Mouse (Mus musculus) megakaryocyte, embryonic 14.5 days (primary cell): ENCODE measurements at regions not wholly inside any gene's neighbourhood (a gene's known extent, or its start where the extent isn't known, plus 50 kb on each side); places are given as distances from the start of the nearest gene placed in this dataset.

Source experiments
- FLI1 ChIP-seq: IDR thresholded peaks from 2 replicates; pipeline ENCODE4 v1.6.1; 2012; ENCODE audit warnings: low read length, inconsistent platforms, mixed read lengths
- GATA1 ChIP-seq: IDR thresholded peaks from 3 replicates; pipeline ENCODE4 v1.6.1; 2012; ENCODE audit warnings: mixed read lengths, low read length, inconsistent platforms, borderline replicate concordance

- no peak for TF ChIP-seq GATA1
- no peak for TF ChIP-seq FLI1
Observed at GRCm38 (mm10) chr10:97345347-97345746, 134.1 kb upstream of the Dcn start.
